Mouse (Mus musculus) ES-E14 (cell line): ENCODE data around the gene Btrc. TPM values are rescaled to one million over a fixed set of nuclear protein-coding genes. Genes with fewer than 3 reads are reported as not detected.
A peak's percentile ranks its signal among the peaks of the same experiment; 100 is the strongest.

Experiments used
- DNase-seq: peaks from one replicate; pipeline ENCODE4 v3.0.0-alpha.2; 2013; ENCODE audit warnings: low read depth, low spot score
- H3K27ac ChIP-seq: 2 replicates; pipeline ENCODE4 v1.5.1; 2012; ENCODE audit warnings: low read depth, mild to moderate bottlenecking, low read length, moderate library complexity, mixed read lengths; ENCODE audit not compliant: poor library complexity, insufficient read depth, severe bottlenecking
- H3K36me3 ChIP-seq: 2 replicates; pipeline ENCODE4 v1.6.1; 2012; ENCODE audit warnings: mild to moderate bottlenecking, low read length, moderate library complexity, mixed read lengths; ENCODE audit not compliant: control insufficient read depth, poor library complexity, insufficient read depth, severe bottlenecking
- H3K4me1 ChIP-seq, 2 experiments: fragments of 150-350 bp in 1 of 2; sonication (generic) in 1 of 2; 2 replicates each; pipeline ENCODE4 v1.6.1; 2012; ENCODE audit warnings: low read length in 2 of 2, mild to moderate bottlenecking in 1 of 2, mixed read lengths in 1 of 2; ENCODE audit not compliant: control insufficient read depth in 2 of 2, insufficient read depth in 2 of 2, poor library complexity in 1 of 2
- H3K4me3 ChIP-seq, 2 experiments: fragments of 150-350 bp in 1 of 2; sonication (generic) in 1 of 2; 2 replicates each; pipeline ENCODE4 v1.5.1; 2012; ENCODE audit warnings: low read length in 2 of 2, low read depth in 1 of 2, mild to moderate bottlenecking in 1 of 2, mixed read lengths in 1 of 2; ENCODE audit not compliant: insufficient read depth in 1 of 2, poor library complexity in 1 of 2, severe bottlenecking in 1 of 2
- H3K9ac ChIP-seq: 2 replicates; pipeline ENCODE4 v1.6.1; 2012; ENCODE audit warnings: low read depth, mild to moderate bottlenecking, low read length, mixed read lengths; ENCODE audit not compliant: poor library complexity, insufficient read depth, severe bottlenecking
- H3K9me3 ChIP-seq: fragments of 150-350 bp; sonication (generic); 2 replicates; pipeline ENCODE4 v1.6.1; 2012; ENCODE audit warnings: low read depth, mild to moderate bottlenecking, low read length; ENCODE audit not compliant: control insufficient read depth, insufficient read depth
- CHD2 ChIP-seq: IDR thresholded peaks from 2 replicates; pipeline ENCODE4 v1.6.1; 2014; ENCODE audit warnings: mild to moderate bottlenecking, low read depth, low read length, inconsistent platforms
- HCFC1 ChIP-seq: IDR thresholded peaks from 2 replicates; pipeline ENCODE4 v1.6.1; 2012; ENCODE audit warnings: low read length, inconsistent platforms, borderline replicate concordance; ENCODE audit not compliant: insufficient read depth
- MAFK ChIP-seq: IDR thresholded peaks from 2 replicates; pipeline ENCODE4 v1.6.1; 2014; ENCODE audit warnings: mild to moderate bottlenecking, low read depth, low read length, inconsistent platforms; ENCODE audit not compliant: insufficient read depth
- ZC3H11A ChIP-seq: IDR thresholded peaks from 2 replicates; pipeline ENCODE4 v1.6.1; 2012; ENCODE audit warnings: low read depth, mild to moderate bottlenecking, inconsistent platforms, low read length, borderline replicate concordance
- ZNF384 ChIP-seq: IDR thresholded peaks from 2 replicates; pipeline ENCODE4 v1.6.1; 2012; ENCODE audit warnings: low read depth, low read length, inconsistent platforms
- in situ Hi-C, 2 experiments: fragments of 600-800 bp; cut with MboI; formaldehyde crosslinking; loops; one replicate each; pipeline ENCODE4 v1.15.1; 2025; ENCODE audit warnings: low sequenced_read_pairs in 2 of 2, inconsistent platforms in 1 of 2; ENCODE audit not compliant: unreplicated experiment in 2 of 2
- total RNA-seq: library from RNA; depleted of rRNA; stranded (reverse); fragments of 300-350 nt; gene quantifications from 2 replicates; pipeline ENCODE4 v1.2.3, GENCODE M21; 2012

The Btrc gene
- total RNA-seq, 1 experiment, result 17.4 TPM

DNA sequence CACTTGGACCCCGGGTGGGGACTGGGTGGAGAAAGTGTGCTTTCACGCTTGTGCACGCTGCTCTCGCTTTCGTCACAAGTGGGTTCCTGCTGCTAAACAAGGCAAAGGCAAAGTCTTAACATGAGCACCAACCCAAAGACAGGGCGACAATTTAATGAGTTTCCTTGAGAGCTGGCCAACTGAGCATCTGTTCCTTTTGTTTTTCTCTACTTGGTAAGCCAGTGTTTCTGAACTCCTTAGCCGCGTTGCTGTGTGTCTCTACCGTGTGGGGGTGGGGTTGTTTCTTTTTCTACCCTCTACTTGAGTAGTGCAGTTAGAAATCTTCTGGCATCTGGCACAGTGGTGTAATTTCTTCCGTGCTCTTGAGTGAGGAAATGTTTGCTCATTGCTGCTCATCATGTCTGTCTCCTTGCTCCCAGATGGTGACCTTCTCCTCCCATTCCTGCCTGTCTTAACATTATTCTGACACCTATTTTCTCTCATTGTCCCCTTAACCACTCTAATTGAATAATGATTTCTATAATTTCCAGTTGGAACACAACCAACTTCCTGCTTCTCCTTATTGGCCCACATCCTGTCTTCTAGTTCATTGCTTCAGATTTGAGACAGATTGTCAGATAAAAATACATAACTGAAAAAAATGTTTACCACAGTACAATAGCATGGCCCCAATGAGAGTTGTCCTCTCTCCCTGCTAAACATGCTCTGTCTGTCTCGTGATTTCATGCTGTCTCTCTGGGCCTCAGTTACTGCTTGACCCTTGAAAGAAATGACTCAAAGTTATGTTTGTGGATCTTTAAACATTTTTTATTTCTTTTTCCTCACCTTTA, 109.4 kb downstream of the Btrc start:
- DNase-seq, result no peak
- 0 out of 4 replicates have a peak, but pooled peaks cover 0 to 2% of the 10 kb centered on the region in 2 experiments for H3K4me1 ChIP-seq
- H3K36me3 ChIP-seq, result no peaks in the 10 kb centered on the region; the same call in 1 of the 2 replicates
- no peak overlapping the region for H3K4me3 ChIP-seq
- no peak for TF ChIP-seq ZC3H11A
- TF ChIP-seq CHD2, result no peak
- H3K27ac ChIP-seq, result no peak overlapping the region
- in situ Hi-C loops, result no loop called here
- H3K9me3 ChIP-seq, result no peaks in the 10 kb centered on the region
- H3K9ac ChIP-seq, result no peak overlapping the region

DNA sequence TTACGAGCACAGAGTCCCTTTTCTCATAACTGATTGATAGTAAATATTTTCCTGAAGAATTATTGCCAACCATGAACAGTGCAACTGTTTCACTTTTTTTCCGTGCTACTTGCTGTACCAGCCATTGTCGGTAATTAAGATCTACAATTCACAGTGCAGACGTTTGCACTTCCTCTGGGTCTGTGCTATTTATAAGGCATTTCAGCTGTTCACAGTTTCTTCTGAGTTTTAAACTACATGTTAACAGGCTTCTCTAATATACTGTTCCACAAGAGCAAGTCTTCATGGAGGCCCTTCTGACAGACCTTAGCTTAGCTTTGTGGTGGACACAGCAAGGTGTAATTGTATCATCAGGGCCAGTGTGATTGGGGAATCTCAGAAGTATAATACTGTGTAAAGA, 111.2 kb downstream of the Btrc start:
- Histone ChIP-seq H3K4me3 (no peak overlapping the region), H3K36me3 (no peaks in the 10 kb centered on the region; the same call in 1 of the 2 replicates), H3K4me1 (0 out of 4 replicates have a peak, but pooled peaks cover 0 to 2% of the 10 kb centered on the region in 2 experiments), H3K27ac (no peak overlapping the region), H3K9ac (no peak overlapping the region), H3K9me3 (no peaks in the 10 kb centered on the region)
- no peak for DNase-seq
- no peak for TF ChIP-seq MAFK
- in situ Hi-C loops, result no loop called here

DNA sequence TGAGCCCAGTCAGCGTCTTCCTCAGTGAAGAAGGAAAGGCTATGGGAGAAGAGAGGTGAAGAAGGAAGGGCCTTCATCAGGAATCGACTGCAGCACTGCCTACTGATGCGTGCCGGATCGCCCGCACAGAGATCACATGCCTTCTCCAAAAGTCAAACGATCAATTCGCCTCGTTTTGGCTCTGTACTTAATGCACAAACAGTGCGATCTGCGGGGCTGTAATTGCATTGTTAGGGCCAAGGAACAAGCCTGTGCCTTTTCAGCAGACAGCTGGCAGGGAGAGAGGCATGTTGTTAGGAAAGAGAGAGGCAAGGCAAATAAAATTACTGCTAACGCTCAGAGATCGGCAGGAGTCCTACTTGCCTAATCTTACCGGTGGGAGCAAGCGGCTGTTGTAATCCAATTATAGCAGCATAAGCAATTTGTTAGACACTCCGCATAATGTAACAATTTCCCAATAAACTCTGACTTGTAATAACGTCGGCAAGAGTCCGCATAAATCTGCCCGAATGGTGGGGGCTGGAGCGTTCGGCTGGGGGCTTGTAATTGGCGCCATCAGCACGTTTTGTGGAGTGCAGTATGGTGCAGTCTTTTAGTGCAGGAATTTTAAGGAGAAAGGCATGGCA, 112.5 kb downstream of the Btrc start:
- H3K4me1 ChIP-seq, result 0 out of 4 replicates have a peak, but pooled peaks cover 0 to 2% of the 10 kb centered on the region in 2 experiments
- no peaks in the 10 kb centered on the region for H3K9me3 ChIP-seq
- no peak for DNase-seq
- TF ChIP-seq ZC3H11A (no peak), HCFC1 (no peak), CHD2 (no peak), MAFK (no peak), ZNF384 (no peak)
- no peak overlapping the region for H3K27ac ChIP-seq
- no peaks in the 10 kb centered on the region; the same call in 1 of the 2 replicates for H3K36me3 ChIP-seq
- 0 out of 4 replicates have a peak overlapping the region, but pooled peaks have one; percentile 3 to 29 for H3K4me3 ChIP-seq
- in situ Hi-C loops, result no loop called here
- H3K9ac ChIP-seq, result no peak overlapping the region; the same call in 1 of the 2 replicates

DNA sequence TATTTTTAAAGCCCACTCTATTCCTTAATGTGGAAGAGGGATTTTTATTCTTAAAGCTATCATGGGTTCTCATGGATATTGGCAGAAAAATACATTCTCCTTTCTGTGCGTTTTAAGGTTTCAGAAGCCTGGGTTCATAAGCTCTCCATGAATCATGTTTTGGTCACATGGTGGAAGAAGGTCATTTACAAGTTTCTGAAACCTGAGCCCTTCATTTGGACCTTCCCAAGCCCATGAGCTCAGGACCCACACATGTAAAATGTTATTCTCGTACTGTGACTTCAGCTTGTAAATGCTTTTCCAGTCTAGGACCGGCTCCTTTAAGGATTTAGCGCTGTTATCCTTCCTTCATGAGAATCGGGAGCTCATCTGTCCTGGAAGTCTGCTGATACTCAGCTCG, 116.0 kb downstream of the Btrc start:
- Histone ChIP-seq H3K9me3 (no peaks in the 10 kb centered on the region), H3K27ac (no peak overlapping the region), H3K4me3 (no peak overlapping the region), H3K4me1 (0 out of 4 replicates have a peak, but pooled peaks cover 0 to 2% of the 10 kb centered on the region in 2 experiments), H3K9ac (no peak overlapping the region), H3K36me3 (no peaks in the 10 kb centered on the region)
- in situ Hi-C loops, result no loop called here
- TF ChIP-seq ZNF384 (no peak), MAFK (no peak), HCFC1 (no peak), CHD2 (no peak), ZC3H11A (no peak)
- DNase-seq, result no peak
